Mouse (Mus musculus) ZHBTc4 (cell line): ENCODE data around the gene Nfatc3.

Source experiments
- DNase-seq: peaks from one replicate; pipeline ENCODE4 v3.0.0-alpha.2; 2011; ENCODE audit warnings: low read depth, low spot score

The Nfatc3 gene

DNA sequence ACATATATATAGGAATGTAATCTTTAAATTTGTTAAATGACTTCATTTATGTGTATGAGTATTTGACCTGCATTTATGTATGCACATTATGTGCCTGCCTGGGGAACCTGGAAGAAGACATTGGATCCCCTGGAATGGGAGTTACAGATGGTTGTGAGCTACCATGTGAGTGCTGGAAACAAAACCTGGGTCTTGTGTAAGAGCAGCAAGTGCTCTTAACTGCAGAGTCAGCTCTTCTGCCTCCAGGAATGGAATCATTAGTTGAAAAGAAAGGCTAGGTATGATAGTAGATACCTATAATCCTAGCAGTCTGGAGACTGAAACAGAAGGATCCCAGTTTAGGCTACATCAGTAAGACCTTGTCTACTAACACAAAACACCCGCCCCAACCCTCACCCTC is 67.4 kb downstream of the Nfatc3 start:
- no peak for DNase-seq

- peak; percentile 45 for DNase-seq
Observed at GRCm38 (mm10) chr8:106127054-106127453, 68.4 kb downstream of the Nfatc3 start.

DNA sequence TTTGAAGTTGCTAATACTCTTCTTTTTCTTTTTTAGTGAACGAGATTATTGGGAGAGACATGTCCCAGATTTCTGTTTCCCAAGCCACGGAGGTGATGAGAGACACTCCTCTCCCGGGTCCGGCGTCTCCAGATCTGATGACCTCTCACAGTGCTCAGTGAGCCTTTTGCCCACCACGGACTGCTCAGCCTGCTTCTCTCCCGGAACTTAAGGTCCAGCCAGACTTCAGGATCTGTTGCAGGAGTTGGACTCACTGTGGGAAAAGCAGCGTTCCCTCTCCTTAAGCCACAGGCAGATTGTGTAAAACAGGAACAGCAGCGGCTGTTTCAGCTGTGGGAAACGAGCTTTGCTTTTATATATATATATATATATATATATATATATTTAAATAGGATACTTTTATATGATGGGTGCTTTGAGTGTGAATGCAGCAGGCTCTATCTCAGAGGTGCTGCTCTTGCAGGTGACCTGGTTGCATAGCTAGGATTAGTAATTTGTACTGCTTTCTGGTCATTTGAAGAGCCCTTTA is 69.3 kb downstream of the Nfatc3 start:
- DNase-seq, result no peak

DNA sequence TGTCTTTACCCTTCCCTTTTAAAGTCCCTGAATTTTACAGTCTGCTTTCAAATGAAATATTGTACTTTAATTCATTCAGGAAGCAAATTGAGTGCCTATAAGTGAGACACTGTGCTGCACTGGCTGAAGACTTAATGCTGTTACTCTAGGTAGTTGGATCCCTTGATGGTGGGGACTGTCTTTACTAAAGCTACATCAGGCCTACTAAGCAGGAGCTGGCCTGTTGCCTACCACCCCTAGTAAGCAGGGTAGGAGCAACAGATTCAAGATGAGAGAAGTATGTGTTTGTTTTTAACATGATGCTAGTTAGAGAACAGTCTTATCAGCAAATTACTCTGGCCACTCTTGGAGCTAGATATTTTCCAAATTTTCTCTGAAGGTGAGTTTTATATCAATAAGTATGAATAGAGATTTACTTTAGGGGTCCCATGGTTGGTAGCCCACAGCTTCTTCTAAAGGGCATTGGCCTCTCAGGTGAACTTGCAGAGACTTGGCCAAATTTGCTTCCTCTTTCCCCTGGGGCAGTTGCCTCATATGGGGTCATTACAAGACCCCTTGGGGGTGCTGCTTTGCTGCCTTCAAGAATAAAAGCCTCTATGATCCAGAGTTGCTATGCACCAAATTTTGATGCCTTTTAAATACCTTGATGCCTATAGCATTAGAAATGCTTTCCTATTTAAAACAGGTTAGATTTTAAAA is 70.7 kb downstream of the Nfatc3 start:
- DNase-seq, result no peak

GRCm38 (mm10) chr8:106129997-106130396 is 71.4 kb downstream of the Nfatc3 start:
- DNase-seq, result no peak

DNA sequence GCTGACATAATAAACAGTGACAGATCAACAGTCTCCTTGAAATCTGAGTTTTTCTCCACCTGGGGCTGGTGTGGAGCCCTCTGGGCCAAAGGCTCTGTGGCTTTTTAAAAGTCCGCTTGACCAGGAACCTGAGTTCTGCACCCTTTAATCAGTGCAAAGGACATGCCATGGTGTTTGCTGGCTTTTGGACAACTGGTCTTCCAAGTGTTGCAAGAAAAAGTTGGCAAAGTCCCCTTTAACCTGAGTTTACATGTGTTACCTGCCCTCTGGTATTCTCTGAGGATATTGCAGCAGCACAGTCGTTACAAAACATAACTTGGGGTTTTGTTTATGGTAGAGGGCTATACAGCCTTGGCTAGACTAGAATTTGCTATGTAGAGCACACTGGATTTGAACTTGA is 71.9 kb downstream of the Nfatc3 start:
- DNase-seq, result no peak

DNA sequence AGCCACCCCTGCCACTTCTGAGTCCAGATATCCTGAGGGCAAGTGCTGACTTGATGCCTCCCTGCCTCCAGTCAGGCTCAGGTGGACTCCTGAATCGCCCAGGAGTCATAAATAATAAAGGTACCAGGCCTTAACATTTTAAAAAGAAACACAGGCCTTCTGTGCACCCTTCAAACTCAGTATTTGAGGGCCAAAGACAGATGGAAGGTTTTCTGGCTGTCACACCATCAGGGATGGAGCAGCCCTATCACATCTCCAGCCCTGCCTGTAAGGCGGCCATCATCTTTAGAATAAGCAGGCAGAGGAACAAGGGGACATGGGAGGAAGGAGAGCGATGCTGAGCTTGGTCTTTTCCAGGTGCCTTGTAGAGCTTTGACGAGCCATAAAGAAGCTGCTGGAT is 72.4 kb downstream of the Nfatc3 start:
- DNase-seq, result no peak

DNA sequence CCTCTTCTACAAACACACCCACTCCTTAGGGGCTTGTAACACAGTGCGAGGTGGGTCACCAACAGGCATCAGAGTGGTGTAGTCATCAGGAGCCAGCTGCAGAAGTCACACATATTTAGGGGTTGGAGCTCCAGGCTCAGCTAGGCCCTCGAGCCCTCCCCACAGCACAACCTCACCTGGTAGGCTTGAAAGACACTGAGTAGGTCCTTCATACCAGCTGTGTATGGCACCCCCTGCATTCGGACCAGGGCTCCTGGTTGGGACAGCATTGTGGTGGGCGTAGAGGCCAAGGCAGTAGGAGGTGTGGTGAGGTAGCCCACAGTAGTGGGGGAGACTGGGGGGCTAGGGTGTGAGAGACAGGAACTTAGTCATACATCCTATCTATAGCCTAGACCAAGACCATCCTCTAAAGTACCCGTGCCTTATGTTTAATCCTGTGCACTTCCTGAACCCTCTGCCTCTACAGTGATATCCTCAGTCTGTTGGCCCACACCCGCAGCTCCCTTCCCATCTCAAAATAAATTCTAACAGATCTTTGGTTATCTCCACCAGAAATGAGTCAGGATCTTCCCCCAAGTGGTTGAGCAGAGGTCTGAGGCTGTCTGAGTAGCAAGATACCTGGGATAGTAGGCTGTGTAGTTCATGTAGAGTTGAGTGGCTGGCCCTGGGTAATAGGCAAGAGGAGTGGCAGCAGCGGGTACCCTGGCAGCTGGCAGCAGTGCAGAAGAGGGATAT is 73.0 kb downstream of the Nfatc3 start:
- no peak for DNase-seq

GRCm38 (mm10) chr8:106132356-106132755 is 73.7 kb downstream of the Nfatc3 start:
- DNase-seq, result no peak

GRCm38 (mm10) chr8:106133526-106133925 is 74.9 kb downstream of the Nfatc3 start:
- no peak for DNase-seq

GRCm38 (mm10) chr8:106133946-106134345 is 75.3 kb downstream of the Nfatc3 start:
- DNase-seq, result no peak

- DNase-seq, result peak; percentile 62
Observed at GRCm38 (mm10) chr8:106134751-106135571, 76.3 kb downstream of the Nfatc3 start.

DNA sequence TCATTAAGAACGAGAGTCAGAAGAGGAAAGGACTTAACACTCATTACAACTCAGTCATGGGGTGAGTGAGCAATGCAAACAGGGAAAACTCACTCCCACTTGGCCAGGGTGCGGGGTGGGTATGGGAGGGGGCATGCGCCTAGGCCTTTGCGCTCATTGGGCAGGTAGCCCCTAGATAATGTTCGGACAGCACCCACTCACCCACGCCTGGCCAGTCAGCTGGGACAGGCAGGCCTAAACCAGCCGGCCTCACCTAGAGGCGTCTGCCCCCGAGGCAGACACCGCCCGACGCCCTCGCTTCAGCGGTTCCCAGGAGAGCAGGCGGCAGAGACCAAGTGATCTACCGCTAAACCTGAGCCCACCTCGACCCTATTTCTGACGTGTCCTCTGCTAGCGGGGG is 77.0 kb downstream of the Nfatc3 start:
- peak; percentile 36 for DNase-seq

DNA sequence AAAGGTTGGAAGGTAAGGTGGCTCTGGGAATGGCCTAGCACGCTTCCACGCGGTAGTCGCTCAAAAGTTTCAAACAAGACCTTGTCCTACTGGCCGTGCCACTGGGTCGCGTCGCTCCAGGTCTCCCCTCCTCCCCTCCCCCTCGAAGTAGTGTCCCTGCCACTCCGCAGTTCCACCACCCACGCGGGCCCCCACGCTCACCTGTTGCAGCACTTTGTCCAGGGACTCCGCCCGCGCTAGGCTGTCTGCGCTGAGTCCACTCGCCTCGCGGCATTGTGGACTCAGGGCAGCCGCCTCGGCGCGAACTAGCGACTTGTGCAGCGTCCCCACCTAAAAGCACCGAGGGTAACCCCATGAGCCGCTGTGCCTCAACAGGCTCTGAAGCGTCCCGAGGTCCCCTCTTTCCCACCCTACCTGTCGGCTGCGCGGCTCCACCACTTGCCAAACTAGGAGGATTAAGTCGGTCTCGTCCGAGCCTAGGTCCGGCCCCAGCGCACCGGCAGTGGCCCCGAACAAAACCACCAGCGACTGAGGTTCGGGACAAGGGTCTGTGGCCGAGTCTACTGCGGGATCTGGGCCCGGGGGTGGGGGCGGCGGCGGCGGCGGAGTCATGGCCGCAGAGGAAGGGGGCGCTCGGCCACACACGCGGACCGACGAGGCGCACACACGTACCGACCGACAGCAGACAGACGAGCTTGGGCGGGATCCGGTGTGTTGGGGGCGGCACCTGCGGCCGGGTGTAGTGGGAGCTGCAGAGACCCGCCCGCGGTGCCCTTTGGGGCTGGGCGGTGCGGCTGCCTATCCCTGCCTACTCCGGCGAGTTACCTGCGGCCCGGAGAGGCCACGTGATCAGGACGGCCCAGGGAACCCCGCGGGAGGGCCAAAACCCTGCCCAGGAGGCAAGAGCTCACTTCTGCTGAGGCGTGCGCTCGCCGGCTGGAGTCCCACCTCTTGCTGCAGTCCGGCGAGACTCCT is 77.8 kb downstream of the Nfatc3 start, which contains the start of gene Esrp2:
Gene Esrp2, minus strand, starts transcription at position 819 of the 975 bp plus-strand sequence.
- peak; percentile 90 for DNase-seq

- DNase-seq, result no peak
Observed at GRCm38 (mm10) chr8:106137218-106137905, 78.7 kb downstream of the Nfatc3 start.

DNA sequence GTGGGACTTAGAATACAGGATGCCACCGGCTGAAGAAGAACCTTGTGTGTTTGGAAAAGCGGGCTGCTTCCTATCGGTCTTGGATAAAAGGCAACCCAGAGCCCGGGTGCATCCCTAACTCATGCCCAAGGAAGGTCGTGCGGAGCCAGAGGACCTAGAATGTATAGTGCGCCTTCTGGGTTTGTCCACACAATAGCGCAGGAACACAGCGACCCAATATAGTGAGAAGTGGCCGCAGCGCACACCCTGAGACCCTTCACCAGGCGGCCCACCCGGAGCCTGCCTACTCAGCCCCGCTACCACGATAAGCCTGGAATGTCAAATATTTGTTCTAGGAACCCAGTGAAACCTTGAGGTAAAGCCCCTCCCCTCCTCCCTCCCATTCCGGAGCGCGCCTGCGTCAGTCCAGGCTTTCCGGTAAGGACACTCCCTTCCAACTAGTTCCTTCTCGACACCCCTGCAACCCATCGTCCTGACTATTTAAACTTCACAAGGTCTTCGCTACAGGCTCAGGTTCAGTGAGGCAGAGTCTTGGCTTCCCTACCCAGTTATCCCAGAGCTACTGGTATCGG is 79.4 kb downstream of the Nfatc3 start:
- DNase-seq, result peak; percentile 96

- no peak for DNase-seq
Observed at GRCm38 (mm10) chr8:106138616-106139015, 80.0 kb downstream of the Nfatc3 start.

GRCm38 (mm10) chr8:106140191-106140590 is 81.6 kb downstream of the Nfatc3 start:
- DNase-seq, result no peak

DNA sequence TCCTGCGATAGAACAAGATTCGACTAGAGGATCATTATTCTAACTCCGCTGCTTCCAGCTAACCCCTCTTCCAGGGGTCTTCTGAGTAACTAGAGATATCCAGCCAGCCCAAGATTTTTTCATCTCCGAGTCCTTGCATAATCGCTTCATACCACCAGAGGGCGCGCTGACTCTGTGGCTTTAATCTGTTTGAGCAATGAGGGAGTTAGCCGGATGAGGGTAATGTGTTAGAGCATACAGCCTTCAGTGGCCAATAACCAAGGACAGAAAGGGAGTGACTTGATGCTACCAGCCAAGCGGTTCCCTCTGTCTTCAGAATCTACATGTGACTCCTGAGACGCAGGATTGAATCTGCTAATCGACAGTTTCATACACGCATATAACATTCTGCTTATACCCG is 82.1 kb downstream of the Nfatc3 start:
- peak; percentile 87 for DNase-seq

DNA sequence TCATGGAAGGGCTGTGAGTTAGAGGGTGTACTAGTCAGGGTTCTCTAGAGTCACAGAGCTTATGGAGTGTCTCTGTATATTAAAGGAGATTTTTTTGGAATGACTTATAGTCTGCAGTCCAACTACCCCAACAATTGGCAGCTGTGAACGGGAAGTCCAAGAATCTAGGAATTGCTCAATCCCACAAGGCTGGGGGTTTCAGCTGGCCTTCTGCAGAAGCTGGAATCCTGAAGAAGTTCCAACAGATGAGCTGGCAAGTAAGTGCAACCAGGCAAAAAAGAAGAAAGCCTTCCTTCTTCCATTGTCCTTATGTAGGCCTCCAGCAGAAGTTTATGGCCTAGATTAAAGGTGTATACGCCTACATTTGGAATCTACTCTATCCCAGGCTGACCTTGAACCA is 86.7 kb downstream of the Nfatc3 start:
- DNase-seq, result no peak
